Mouse (Mus musculus): ENCODE measurements around the gene Etnk1. TPM values are rescaled to one million over a fixed set of nuclear protein-coding genes. Genes with fewer than 3 reads are reported as not detected.
"Not testable (repeated sequence)": the region's sequence is repeated elsewhere in the genome, so short reads cannot be mapped to it uniquely, and the experiment has no call there.

The Etnk1 gene
- polyA plus RNA-seq, 1 experiment from 2014 or later, result 17.5 TPM

- Histone ChIP-seq H3K9me3 (replicated peaks) (no peaks in the 10 kb centered on the region), H3K27ac (no peak overlapping the region), H3K4me2 (no peak overlapping the region), H3K4me3 (no peak overlapping the region), H3K4me1 (peaks cover 14% of the 10 kb centered on the region), H3K36me3 (no peaks in the 10 kb centered on the region), H3K9ac (no peak overlapping the region), H3K27me3 (replicated peaks) (no peaks in the 10 kb centered on the region)
- ATAC-seq, result no peak
- WGBS (ENCODE audit: insufficient replicate concordance), result 75% methylated on average over 9 of the region's 9 CpGs
Observed at GRCm38 (mm10) chr6:143140884-143141283, 26.1 kb upstream of the Etnk1 start.

GRCm38 (mm10) chr6:143141624-143142592 lies 25.1 kb upstream of the Etnk1 start:
- not testable (repeated sequence) for ATAC-seq; H3K9ac ChIP-seq; H3K9me3 ChIP-seq (replicated peaks); H3K36me3 ChIP-seq; H3K4me2 ChIP-seq; H3K27ac ChIP-seq; H3K4me3 ChIP-seq; H3K27me3 ChIP-seq (replicated peaks)
- peaks cover 19% of the 10 kb centered on the region for H3K4me1 ChIP-seq
- WGBS (ENCODE audit: insufficient replicate concordance), result 63% methylated on average over 10 of the region's 10 CpGs

DNA sequence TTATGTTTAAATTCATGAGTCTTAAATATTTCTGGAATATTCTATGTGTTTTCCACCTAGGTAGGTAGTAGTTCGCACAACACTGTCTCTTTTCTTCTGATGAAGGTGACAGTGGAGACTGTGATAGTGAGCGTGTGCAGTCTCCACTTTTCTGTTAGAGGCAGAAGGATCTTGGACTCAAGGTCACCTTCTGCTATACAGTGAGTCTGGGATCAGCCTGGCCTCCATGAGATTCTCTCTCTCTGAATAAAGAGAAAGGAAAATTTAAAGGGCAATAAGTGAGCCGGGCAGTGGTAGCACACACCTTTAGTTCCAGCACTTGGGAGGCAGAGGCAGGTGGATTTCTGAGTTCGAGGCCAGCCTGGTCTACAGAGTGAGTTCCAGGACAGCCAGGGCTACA lies 24.2 kb upstream of the Etnk1 start:
- H3K9ac ChIP-seq, result no peak overlapping the region
- H3K27ac ChIP-seq, result no peak overlapping the region
- WGBS (ENCODE audit: insufficient replicate concordance), result 76% methylated on average over 4 of the region's 4 CpGs
- no peak overlapping the region for H3K4me2 ChIP-seq
- ATAC-seq, result no peak
- no peaks in the 10 kb centered on the region for H3K36me3 ChIP-seq
- no peaks in the 10 kb centered on the region for H3K9me3 ChIP-seq (replicated peaks)
- no peaks in the 10 kb centered on the region for H3K27me3 ChIP-seq (replicated peaks)
- peaks cover 23% of the 10 kb centered on the region for H3K4me1 ChIP-seq
- no peak overlapping the region for H3K4me3 ChIP-seq

DNA sequence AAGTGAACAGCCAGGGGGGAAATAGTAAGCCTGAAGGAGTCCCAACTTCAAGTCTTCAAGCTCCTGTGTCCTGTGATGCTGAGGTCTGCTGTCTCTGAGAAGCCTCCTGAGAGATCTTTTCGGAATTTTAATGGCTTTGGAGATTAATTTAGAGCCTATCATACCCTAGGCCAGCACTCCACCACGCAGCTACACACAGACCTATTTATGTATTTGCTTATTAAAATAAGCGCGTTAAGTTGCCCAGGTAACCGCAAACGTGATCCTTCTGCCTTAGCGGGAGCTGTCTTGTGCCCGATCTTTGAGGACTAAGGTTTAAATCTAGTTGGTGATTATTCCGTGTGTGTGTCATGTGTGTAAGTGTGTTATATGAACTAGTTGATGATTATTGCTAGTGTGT lies 23.7 kb upstream of the Etnk1 start:
- no peaks in the 10 kb centered on the region for H3K27me3 ChIP-seq (replicated peaks)
- H3K9ac ChIP-seq, result no peak overlapping the region
- no peaks in the 10 kb centered on the region for H3K36me3 ChIP-seq
- peaks cover 23% of the 10 kb centered on the region for H3K4me1 ChIP-seq
- 70% methylated on average over 9 of the region's 9 CpGs for WGBS (ENCODE audit: insufficient replicate concordance)
- H3K9me3 ChIP-seq (replicated peaks), result no peaks in the 10 kb centered on the region
- no peak for ATAC-seq
- peak overlapping the region; percentile 47 for H3K4me2 ChIP-seq
- no peak overlapping the region for H3K27ac ChIP-seq
- no peak overlapping the region for H3K4me3 ChIP-seq

- 16% methylated on average over 19 of the region's 19 CpGs for WGBS (ENCODE audit: insufficient replicate concordance)
- Histone ChIP-seq H3K36me3 (no peaks in the 10 kb centered on the region), H3K4me3 (peak overlapping the region; percentile 23), H3K27me3 (replicated peaks) (no peaks in the 10 kb centered on the region), H3K9ac (no peak overlapping the region), H3K27ac (no peak overlapping the region), H3K4me1 (peaks cover 25% of the 10 kb centered on the region), H3K4me2 (peak overlapping the region; percentile 47), H3K9me3 (replicated peaks) (no peaks in the 10 kb centered on the region)
- ATAC-seq, result no peak
Observed at GRCm38 (mm10) chr6:143143775-143144273, 23.2 kb upstream of the Etnk1 start.

DNA sequence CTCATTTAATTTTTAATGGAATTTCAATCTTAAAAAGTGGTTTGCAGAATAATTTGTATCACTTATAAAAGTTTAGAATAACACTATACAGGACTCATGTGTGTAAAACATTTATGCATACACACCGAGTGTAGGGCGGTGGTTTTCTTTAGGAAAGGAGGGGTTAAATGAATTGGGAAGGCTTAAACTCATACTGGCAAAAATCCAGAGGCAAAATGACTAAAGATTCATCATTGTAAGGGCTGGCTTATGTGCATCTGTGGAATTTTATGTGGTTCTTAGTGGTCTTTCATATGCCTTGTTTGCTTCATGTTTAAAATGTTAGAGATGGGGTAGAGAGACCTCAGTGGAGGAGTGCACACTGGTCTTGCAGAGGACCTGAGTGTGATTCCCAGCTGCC lies 22.5 kb upstream of the Etnk1 start:
- H3K4me2 ChIP-seq, result no peak overlapping the region
- no peak overlapping the region for H3K4me3 ChIP-seq
- no peak for ATAC-seq
- peaks cover 27% of the 10 kb centered on the region for H3K4me1 ChIP-seq
- H3K9me3 ChIP-seq (replicated peaks), result no peaks in the 10 kb centered on the region
- H3K27ac ChIP-seq, result no peak overlapping the region
- no peaks in the 10 kb centered on the region for H3K27me3 ChIP-seq (replicated peaks)
- no peak overlapping the region for H3K9ac ChIP-seq
- 70% methylated on average over 2 of the region's 2 CpGs for WGBS (ENCODE audit: insufficient replicate concordance)
- H3K36me3 ChIP-seq, result no peaks in the 10 kb centered on the region

GRCm38 (mm10) chr6:143145051-143145450 lies 22.0 kb upstream of the Etnk1 start:
- no peaks in the 10 kb centered on the region for H3K27me3 ChIP-seq (replicated peaks)
- no peak for ATAC-seq
- no peak overlapping the region for H3K9ac ChIP-seq
- peaks cover 32% of the 10 kb centered on the region for H3K4me1 ChIP-seq
- no peak overlapping the region for H3K27ac ChIP-seq
- no peak overlapping the region for H3K4me3 ChIP-seq
- H3K4me2 ChIP-seq, result no peak overlapping the region
- no peaks in the 10 kb centered on the region for H3K9me3 ChIP-seq (replicated peaks)
- H3K36me3 ChIP-seq, result no peaks in the 10 kb centered on the region
- 58% methylated on average over 7 of the region's 7 CpGs for WGBS (ENCODE audit: insufficient replicate concordance)

- WGBS (ENCODE audit: insufficient replicate concordance), result 7% methylated on average over 8 of the region's 8 CpGs
Observed at GRCm38 (mm10) chr6:143146756-143147155, 20.3 kb upstream of the Etnk1 start.

GRCm38 (mm10) chr6:143148868-143149267 lies 18.2 kb upstream of the Etnk1 start:
- no peak overlapping the region for H3K27ac ChIP-seq
- H3K4me1 ChIP-seq, result peaks cover 46% of the 10 kb centered on the region
- no peaks in the 10 kb centered on the region for H3K9me3 ChIP-seq (replicated peaks)
- no peaks in the 10 kb centered on the region for H3K27me3 ChIP-seq (replicated peaks)
- H3K36me3 ChIP-seq, result no peaks in the 10 kb centered on the region
- ATAC-seq, result no peak
- H3K4me2 ChIP-seq, result no peak overlapping the region
- H3K9ac ChIP-seq, result no peak overlapping the region
- no peak overlapping the region for H3K4me3 ChIP-seq

More at GRCm38 (mm10) chr6:143146756-143147155, 20.3 kb upstream of the Etnk1 start:
- Histone ChIP-seq H3K9me3 (replicated peaks) (no peaks in the 10 kb centered on the region), H3K27me3 (replicated peaks) (no peaks in the 10 kb centered on the region), H3K27ac (no peak overlapping the region), H3K36me3 (no peaks in the 10 kb centered on the region), H3K4me3 (no peak overlapping the region), H3K4me2 (no peak overlapping the region), H3K9ac (no peak overlapping the region), H3K4me1 (peaks cover 43% of the 10 kb centered on the region)
- no peak for ATAC-seq

- Histone ChIP-seq H3K9ac (no peak overlapping the region), H3K4me1 (peaks cover 47% of the 10 kb centered on the region), H3K9me3 (replicated peaks) (no peaks in the 10 kb centered on the region), H3K27me3 (replicated peaks) (no peaks in the 10 kb centered on the region), H3K4me3 (no peak overlapping the region), H3K27ac (peak overlapping the region; percentile 4; the same call in 1 of the 2 replicates), H3K4me2 (no peak overlapping the region), H3K36me3 (no peaks in the 10 kb centered on the region)
- ATAC-seq, result no peak
- WGBS (ENCODE audit: insufficient replicate concordance), result 27% methylated on average over 5 of the region's 5 CpGs
Observed at GRCm38 (mm10) chr6:143149766-143150291, 17.2 kb upstream of the Etnk1 start.

- H3K4me2 ChIP-seq; H3K27me3 ChIP-seq (replicated peaks); H3K9ac ChIP-seq; H3K36me3 ChIP-seq; H3K27ac ChIP-seq; H3K9me3 ChIP-seq (replicated peaks); H3K4me3 ChIP-seq; ATAC-seq: not testable (repeated sequence)
- peaks cover 40% of the 10 kb centered on the region for H3K4me1 ChIP-seq
- 29% methylated on average over 10 of the region's 10 CpGs for WGBS (ENCODE audit: insufficient replicate concordance)
Observed at GRCm38 (mm10) chr6:143151081-143151995, 15.7 kb upstream of the Etnk1 start.
